Mouse (Mus musculus): ENCODE data around the gene Krtap28-13. TPM values are rescaled to one million over a fixed set of nuclear protein-coding genes. Genes with fewer than 3 reads are reported as not detected.
A peak's percentile ranks its signal among the peaks of the same experiment; 100 is the strongest.

Gene Krtap28-13
- total RNA-seq, 2 experiments from 2014 or later: not detected

GRCm38 (mm10) chr1:83084790-83085189, 24.1 kb downstream of the Krtap28-13 start:
- no peak for DNase-seq
- intact Hi-C loops (cut with DNase I): no loop called here

DNA sequence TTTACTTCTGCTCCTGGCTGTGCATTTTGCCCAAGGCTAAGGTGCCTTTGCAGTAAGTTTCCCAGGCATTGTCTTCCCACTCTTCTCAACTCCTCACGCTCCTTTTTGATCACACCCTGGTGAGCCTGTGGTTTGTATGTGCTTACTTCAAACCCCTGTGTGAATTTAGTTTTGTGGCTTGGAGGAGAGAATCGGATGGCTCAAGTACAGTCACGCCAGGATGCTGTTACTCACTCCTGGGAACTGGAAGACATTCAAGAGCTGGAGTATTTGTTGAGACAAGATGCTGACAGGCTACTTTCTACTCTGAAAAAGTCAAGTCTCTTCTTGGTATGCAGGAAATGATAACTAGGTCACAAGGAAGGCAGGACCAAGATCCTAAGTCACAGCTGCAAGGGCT, 30.5 kb downstream of the Krtap28-13 start:
- DNase-seq: no peak
- intact Hi-C loops (cut with DNase I): no loop called here

GRCm38 (mm10) chr1:83096935-83097334, 36.2 kb downstream of the Krtap28-13 start:
- intact Hi-C loops (cut with DNase I): no loop called here
- no peak for DNase-seq

DNA sequence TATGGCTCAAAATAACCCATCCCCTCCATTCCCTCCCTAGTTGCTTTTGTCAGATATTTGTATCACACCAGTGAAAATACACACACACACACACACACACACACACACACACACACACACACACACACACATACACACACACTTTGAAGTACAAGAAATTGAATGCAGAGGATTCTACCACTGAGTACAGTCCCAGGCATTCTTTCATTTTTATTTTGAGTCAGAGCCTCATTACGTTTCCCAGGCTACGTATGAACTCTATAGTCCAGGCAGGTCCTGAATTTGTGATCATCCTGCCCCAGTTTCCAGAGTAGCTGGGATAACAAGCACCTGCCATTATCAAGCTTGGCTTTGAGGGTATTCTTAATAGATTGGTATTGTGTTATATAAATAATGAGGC, 38.4 kb downstream of the Krtap28-13 start:
- intact Hi-C loops (cut with DNase I): no loop called here
- DNase-seq: no peak

DNA sequence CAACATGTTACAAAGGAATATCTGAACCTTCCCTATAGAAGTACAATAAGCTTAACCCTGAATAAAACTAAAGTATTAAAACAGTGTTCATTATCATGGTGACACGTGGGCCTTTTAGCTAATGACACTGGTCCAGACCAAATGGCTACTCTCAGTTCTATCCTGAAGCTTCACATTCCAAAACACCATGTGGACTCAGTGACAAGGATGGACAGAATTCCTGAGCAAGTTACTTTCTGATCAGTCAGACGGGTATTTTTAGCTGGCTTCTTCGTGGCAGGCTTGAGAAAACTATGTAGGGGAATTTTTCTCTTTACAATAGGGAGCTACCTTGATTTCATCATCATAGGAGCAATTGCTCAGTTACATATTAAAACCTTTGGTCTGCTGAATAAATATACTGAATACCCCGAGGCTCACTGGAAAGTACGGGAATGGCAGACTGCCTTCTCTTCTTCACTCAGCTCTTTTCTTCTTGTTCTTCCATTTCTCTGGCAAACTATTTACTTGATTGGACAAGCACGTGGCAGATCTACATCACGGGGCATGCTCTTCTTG, 38.9 kb downstream of the Krtap28-13 start:
- peak in 1 of 2 experiments; percentile 14 for DNase-seq
- intact Hi-C loops (cut with DNase I): no loop called here

DNA sequence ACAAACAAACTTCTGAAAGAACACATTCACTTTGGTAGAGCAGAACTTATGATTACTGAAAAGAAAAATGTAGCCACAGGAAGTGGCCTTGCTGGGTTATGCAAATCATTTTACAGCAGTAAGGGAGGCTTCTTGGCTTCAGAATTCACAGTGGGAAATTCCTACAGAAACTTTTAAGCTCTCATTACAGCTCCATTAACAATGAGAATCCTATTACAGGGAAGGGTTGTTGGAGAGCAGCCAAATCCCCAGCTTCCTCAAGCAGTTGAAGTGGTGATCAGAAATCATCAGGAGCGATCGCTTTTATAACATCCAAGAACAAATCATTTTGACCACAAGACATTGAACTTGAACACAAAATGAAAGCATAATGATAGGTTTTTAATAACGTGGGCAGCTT, 41.2 kb downstream of the Krtap28-13 start:
- intact Hi-C loops (cut with DNase I): no loop called here
- peak in 1 of 2 experiments; percentile 7 for DNase-seq

DNA sequence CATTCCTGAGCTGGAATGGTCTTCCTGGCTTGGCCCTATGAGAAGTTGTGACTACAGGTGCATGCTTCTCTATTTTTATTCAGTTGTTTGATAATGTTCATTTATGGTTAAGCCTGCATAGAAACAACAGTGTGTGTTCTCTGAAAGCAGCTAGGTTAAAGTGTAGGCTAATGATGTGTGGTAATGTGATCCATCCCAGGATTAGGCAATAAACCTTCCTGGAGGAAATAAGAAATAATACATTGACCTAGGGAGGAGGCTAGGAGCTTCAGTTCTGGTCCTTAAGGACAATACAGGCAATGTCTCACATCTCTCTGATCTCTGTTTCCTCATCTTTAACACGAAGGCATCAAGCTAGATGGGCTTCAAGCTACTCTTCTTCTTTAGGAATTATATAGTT, 44.7 kb downstream of the Krtap28-13 start:
- intact Hi-C loops (cut with DNase I): no loop called here
- no peak for DNase-seq

DNA sequence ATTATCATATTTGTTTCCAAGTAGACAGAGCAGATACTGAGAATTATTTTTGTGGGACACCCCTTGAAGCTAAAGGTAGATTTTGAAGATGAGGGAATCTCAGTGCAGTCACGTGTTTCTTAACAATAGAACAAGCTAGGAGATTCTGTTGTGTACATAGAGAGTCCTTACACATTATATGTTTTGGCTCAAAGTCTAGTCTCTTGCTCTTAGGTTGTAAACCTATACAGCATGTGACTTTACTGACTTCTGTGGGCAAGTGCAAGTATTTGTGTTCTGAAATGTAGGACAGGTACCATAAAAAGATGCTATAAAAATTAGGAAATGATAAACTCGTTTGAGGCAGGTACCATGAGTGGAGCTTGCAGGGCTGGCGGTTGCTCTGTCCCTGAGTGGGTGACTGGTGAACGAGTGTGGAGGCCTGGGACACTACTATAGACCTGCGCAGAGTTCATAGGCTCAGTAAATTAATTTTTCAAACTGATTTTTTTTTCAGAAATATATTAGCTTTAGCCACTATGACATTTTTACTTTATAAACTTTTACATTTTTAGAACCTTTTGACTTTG, 46.8 kb downstream of the Krtap28-13 start:
- no peak for DNase-seq
- intact Hi-C loops (cut with DNase I): no loop called here

- intact Hi-C loops (cut with DNase I): no loop called here
- DNase-seq: no peak
Measured at GRCm38 (mm10) chr1:83110992-83111391, 50.3 kb downstream of the Krtap28-13 start.

Other genes with a start within 250 kb of the Krtap28-13 start
- 10 to 100 TPM; 39.9 to 43.2 TPM for gene Agfg1, start 221.4 kb upstream of the Krtap28-13 start, total RNA-seq (2021)
- gene A030005L19Rik, start 147.6 kb upstream of the Krtap28-13 start, total RNA-seq (2021): under 1 TPM in 1 of 2 experiments, not detected in 1; 0.34 TPM
- gene A030014E15Rik, start 136.0 kb upstream of the Krtap28-13 start, total RNA-seq (2021): not detected
- not detected for gene Gm6217, start 129.5 kb upstream of the Krtap28-13 start, total RNA-seq (2021)
- gene A030003K21Rik, start 117.5 kb upstream of the Krtap28-13 start, total RNA-seq (2021): not detected
- not detected for gene Gm7544, start 104.9 kb upstream of the Krtap28-13 start, total RNA-seq (2021)
- gene Gm47955, start 100.6 kb upstream of the Krtap28-13 start, total RNA-seq (2021): not detected
- not detected for gene Gm47959, start 60.4 kb upstream of the Krtap28-13 start, total RNA-seq (2021)
- gene Slc19a3, start 22.5 kb upstream of the Krtap28-13 start, total RNA-seq (2021): under 1 TPM; 0.62 to 0.72 TPM
- not detected for gene Krtap28-10, start 18.4 kb upstream of the Krtap28-13 start, total RNA-seq (2021)
- gene Gm47969, start 16.0 kb upstream of the Krtap28-13 start, total RNA-seq (2021): not detected
- not detected for gene A030005K14Rik, start 1.6 kb upstream of the Krtap28-13 start, total RNA-seq (2021)
- gene Ccl20, start 55.8 kb downstream of the Krtap28-13 start, total RNA-seq (2021): not detected
- under 1 TPM in 1 of 2 experiments, not detected in 1; 0.20 TPM for gene Daw1, start 98.8 kb downstream of the Krtap28-13 start, total RNA-seq (2021)

Data from heart, postnatal 10 days (tissue).